Mouse (Mus musculus) lung, postnatal 10 days (tissue): Measurements from ENCODE around the gene Bfsp2.
A peak's percentile ranks its signal among the peaks of the same experiment; 100 is the strongest.

Experiments
- DNase-seq: peaks from one replicate; pipeline ENCODE4 v3.0.0; 2021

Gene Bfsp2

GRCm38 (mm10) chr9:103480603-103481220 lies 492 bp upstream of the Bfsp2 start:
- DNase-seq = peak; percentile 74

GRCm38 (mm10) chr9:103475414-103475813 lies 4.8 kb downstream of the Bfsp2 start:
- no peak for DNase-seq

- DNase-seq = no peak
Observed at GRCm38 (mm10) chr9:103473915-103474688, 6.1 kb downstream of the Bfsp2 start.

GRCm38 (mm10) chr9:103471784-103472183 lies 8.4 kb downstream of the Bfsp2 start:
- no peak for DNase-seq

GRCm38 (mm10) chr9:103469516-103469915 lies 10.7 kb downstream of the Bfsp2 start:
- DNase-seq = peak; percentile 48

- no peak for DNase-seq
Observed at GRCm38 (mm10) chr9:103468911-103469310, 11.3 kb downstream of the Bfsp2 start.

GRCm38 (mm10) chr9:103465711-103466220 lies 14.5 kb downstream of the Bfsp2 start:
- DNase-seq = no peak

- no peak for DNase-seq
Observed at GRCm38 (mm10) chr9:103465293-103465692, 14.9 kb downstream of the Bfsp2 start.

GRCm38 (mm10) chr9:103463833-103464232 lies 16.4 kb downstream of the Bfsp2 start:
- no peak for DNase-seq

GRCm38 (mm10) chr9:103459839-103460238 lies 20.4 kb downstream of the Bfsp2 start:
- DNase-seq = no peak

- no peak for DNase-seq
Observed at GRCm38 (mm10) chr9:103459307-103459706, 20.9 kb downstream of the Bfsp2 start.

- DNase-seq = no peak
Observed at GRCm38 (mm10) chr9:103449651-103450050, 30.6 kb downstream of the Bfsp2 start.

GRCm38 (mm10) chr9:103449092-103449491 lies 31.1 kb downstream of the Bfsp2 start:
- no peak for DNase-seq

GRCm38 (mm10) chr9:103444656-103445055 lies 35.6 kb downstream of the Bfsp2 start:
- DNase-seq = no peak

GRCm38 (mm10) chr9:103443824-103444185 lies 36.4 kb downstream of the Bfsp2 start:
- DNase-seq = no peak

GRCm38 (mm10) chr9:103443121-103443823 lies 36.9 kb downstream of the Bfsp2 start:
- peak; percentile 32 for DNase-seq

- peak; percentile 13 for DNase-seq
Observed at GRCm38 (mm10) chr9:103440597-103440996, 39.6 kb downstream of the Bfsp2 start.

- DNase-seq = peak; percentile 62
Observed at GRCm38 (mm10) chr9:103437104-103437503, 43.1 kb downstream of the Bfsp2 start.

GRCm38 (mm10) chr9:103434116-103434515 lies 46.1 kb downstream of the Bfsp2 start:
- peak; percentile 46 for DNase-seq

- peak; percentile 21 for DNase-seq
Observed at GRCm38 (mm10) chr9:103432122-103432778, 48.0 kb downstream of the Bfsp2 start.

- no peak for DNase-seq
Observed at GRCm38 (mm10) chr9:103431718-103432117, 48.5 kb downstream of the Bfsp2 start.

- no peak for DNase-seq
Observed at GRCm38 (mm10) chr9:103430431-103431220, 49.6 kb downstream of the Bfsp2 start.
